Mouse (Mus musculus) kidney, postnatal 0 days (tissue): ENCODE measurements around the gene Ppp2r5e. TPM values are rescaled to one million over a fixed set of nuclear protein-coding genes. Genes with fewer than 3 reads are reported as not detected.

Source experiments
- ATAC-seq: fragments of 200-750 bp; cut with Nextera tagmentation; replicated peaks from 2 replicates; pipeline ENCODE4 v1.8.0; 2017; ENCODE audit warnings: low read depth, moderate number of reproducible peaks, moderate TSS enrichment, moderate library complexity; ENCODE audit not compliant: low FRiP score
- DNase-seq: peaks from one replicate; pipeline ENCODE4 v3.0.0-alpha.2; 2016; ENCODE audit warnings: low spot score
- H3K27ac ChIP-seq: fragments of 300-500 bp; sonication (generic); 2 replicates; pipeline ENCODE4 v1.5.1; 2014; ENCODE audit warnings: mild to moderate bottlenecking
- H3K27me3 ChIP-seq: fragments of 300-500 bp; sonication (generic); 2 replicates; pipeline ENCODE4 v1.6.1; 2014; ENCODE audit warnings: low read length, mixed read lengths; ENCODE audit not compliant: insufficient read depth
- H3K36me3 ChIP-seq: fragments of 300-500 bp; sonication (generic); 2 replicates; pipeline ENCODE4 v1.6.1; 2014; ENCODE audit warnings: low read length, mixed read lengths; ENCODE audit not compliant: insufficient read depth
- H3K4me1 ChIP-seq: fragments of 300-500 bp; sonication (generic); replicated peaks from 2 replicates; pipeline ENCODE4 v1.6.1; 2014; ENCODE audit warnings: antibody characterized with exemption, low read length, mixed read lengths; ENCODE audit not compliant: insufficient read depth
- H3K4me2 ChIP-seq: fragments of 300-500 bp; sonication (generic); 2 replicates; pipeline ENCODE4 v1.6.1; 2014; ENCODE audit warnings: mild to moderate bottlenecking, low read length, moderate library complexity, mixed read lengths
- H3K4me3 ChIP-seq: fragments of 300-500 bp; sonication (generic); replicated peaks from 2 replicates; pipeline ENCODE4 v1.5.1; 2014; ENCODE audit warnings: low read depth, low read length
- H3K9ac ChIP-seq: fragments of 300-500 bp; sonication (generic); 2 replicates; pipeline ENCODE4 v1.6.1; 2014; ENCODE audit warnings: low read depth, low read length
- H3K9me3 ChIP-seq: fragments of 300-500 bp; sonication (generic); replicated peaks from 2 replicates; pipeline ENCODE4 v1.6.1; 2016; ENCODE audit warnings: low read length, inconsistent platforms, mixed read lengths
- CTCF ChIP-seq: IDR thresholded peaks from 2 replicates; pipeline ENCODE4 v1.5.1; 2016; ENCODE audit warnings: antibody characterized with exemption, low read depth, mild to moderate bottlenecking, moderate library complexity
- WGBS: fragments of 180-500 bp; shearing (Covaris S2); extraction: QIAGEN DNeasy Blood & Tissue Kit; methylation state at CpG from one replicate; pipeline ENCODE4 v1.1.7; 2014; 5-methylcytosine and 5-hydroxymethylcytosine counted together
- polyA plus RNA-seq: library from polyadenylated mRNA; unstranded; fragments of >200 nt; fragmentation: Nextera tagmentation; extraction: Ambion mirVana; gene quantifications from 2 replicates; pipeline ENCODE4 v1.2.1, GENCODE M21; 2015

The Ppp2r5e gene
- polyA plus RNA-seq, 1 experiment from 2014 or later: 16.0 TPM

DNA sequence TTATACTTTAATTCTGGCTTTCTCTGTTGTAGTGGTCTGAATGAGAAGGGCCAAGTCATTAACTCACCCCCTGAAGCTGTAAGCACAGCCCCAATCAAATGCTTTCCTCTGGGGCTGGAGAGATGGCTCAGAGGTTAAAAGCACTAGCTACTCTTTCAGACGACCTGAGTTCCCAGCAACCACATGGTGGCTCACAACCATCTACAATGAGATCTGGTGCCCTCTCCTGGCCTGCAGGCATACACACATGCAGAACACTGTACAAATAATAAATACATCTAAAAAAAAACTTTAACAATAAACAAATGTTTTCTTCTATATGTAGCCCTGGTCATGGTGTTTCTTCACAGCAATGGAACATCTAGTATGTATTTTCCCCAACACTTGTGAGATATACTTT is 33.6 kb upstream of the Ppp2r5e start:
- no peak overlapping the region for H3K9ac ChIP-seq
- peak; percentile 40 for TF ChIP-seq CTCF
- WGBS: 63% methylated on average over 1 of the region's 1 CpGs

DNA sequence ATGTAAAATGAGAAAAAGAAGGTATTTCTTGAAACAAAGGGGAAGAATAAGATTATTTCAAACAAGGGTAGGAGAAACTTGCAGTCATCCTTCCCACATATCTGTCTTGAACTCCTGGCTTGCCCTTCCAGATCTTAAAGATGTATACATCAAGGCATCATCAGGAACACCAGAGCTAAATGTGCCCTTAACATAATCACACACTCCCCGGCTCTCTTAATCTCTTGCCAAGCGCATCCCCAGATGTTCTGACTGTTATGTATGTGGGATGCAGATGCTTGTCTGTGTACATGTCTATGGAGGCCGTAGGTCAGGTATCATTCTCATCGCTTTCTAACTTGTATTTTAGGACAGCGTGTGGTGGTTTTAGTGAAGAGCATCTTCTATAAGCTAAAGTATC is 27.2 kb upstream of the Ppp2r5e start:
- 92% methylated on average over 5 of the region's 5 CpGs for WGBS
- H3K9me3 ChIP-seq: no peaks in the 10 kb centered on the region
- H3K36me3 ChIP-seq: no peaks in the 10 kb centered on the region
- no peak for ATAC-seq
- H3K4me3 ChIP-seq: no peak overlapping the region
- H3K27ac ChIP-seq: no peak overlapping the region
- H3K9ac ChIP-seq: no peak overlapping the region
- no peaks in the 10 kb centered on the region for H3K4me1 ChIP-seq
- H3K4me2 ChIP-seq: no peak overlapping the region
- H3K27me3 ChIP-seq: no peaks in the 10 kb centered on the region
- DNase-seq: no peak
- TF ChIP-seq CTCF: no peak

More for the DNA sequence above, 33.6 kb upstream of the Ppp2r5e start:
- H3K36me3 ChIP-seq: no peaks in the 10 kb centered on the region
- no peaks in the 10 kb centered on the region for H3K9me3 ChIP-seq
- H3K27me3 ChIP-seq: no peaks in the 10 kb centered on the region
- DNase-seq (no peak), ATAC-seq (no peak)
- H3K4me1 ChIP-seq: no peaks in the 10 kb centered on the region
- H3K27ac ChIP-seq: no peak overlapping the region
- no peak overlapping the region for H3K4me3 ChIP-seq
- H3K4me2 ChIP-seq: no peak overlapping the region

DNA sequence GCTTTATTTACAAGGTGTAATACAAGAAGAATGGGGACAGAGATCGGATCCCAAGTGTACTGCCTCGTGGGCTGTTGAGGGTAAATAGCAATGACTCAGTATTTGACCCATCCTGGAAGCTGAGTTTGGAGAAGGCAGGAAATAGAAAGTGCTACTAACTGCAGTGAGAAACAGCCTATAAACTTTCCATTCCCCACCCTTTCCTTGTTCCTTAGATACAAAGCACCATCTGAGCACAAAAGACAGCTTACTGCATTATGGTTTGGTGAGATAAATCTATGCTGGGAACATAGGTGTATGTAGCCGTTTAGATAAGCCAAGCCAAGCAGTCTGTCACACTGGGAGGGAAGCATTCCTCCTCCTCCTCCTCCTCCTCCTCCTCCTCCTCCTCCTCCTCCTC is 26.8 kb upstream of the Ppp2r5e start:
- Histone ChIP-seq H3K27me3 (no peaks in the 10 kb centered on the region), H3K36me3 (no peaks in the 10 kb centered on the region), H3K9ac (no peak overlapping the region), H3K9me3 (no peaks in the 10 kb centered on the region), H3K4me2 (no peak overlapping the region), H3K4me3 (no peak overlapping the region), H3K4me1 (no peaks in the 10 kb centered on the region), H3K27ac (no peak overlapping the region)
- no peak for DNase-seq
- no peak for TF ChIP-seq CTCF
- no peak for ATAC-seq
- 58% methylated on average over 3 of the region's 3 CpGs for WGBS

DNA sequence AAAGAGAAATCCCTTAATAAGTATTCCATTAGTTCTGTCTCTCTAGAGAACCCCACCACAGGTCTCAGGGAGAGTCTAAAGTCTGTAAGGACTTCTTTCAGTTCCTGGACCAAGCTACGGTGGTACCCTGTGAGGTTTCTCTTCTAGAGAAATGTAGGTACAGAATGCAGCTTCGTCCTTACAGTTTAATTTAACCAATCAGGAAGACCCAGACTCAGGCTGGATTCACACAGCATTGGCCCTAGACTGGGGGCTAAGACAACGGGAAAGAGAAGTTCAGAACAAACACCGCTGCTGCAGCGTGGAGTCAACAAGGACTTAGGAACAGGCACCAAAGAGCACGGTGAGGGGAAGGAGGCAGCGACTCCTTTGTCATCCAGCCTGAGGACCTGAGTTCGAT is 20.8 kb upstream of the Ppp2r5e start:
- no peak for ATAC-seq
- WGBS: 68% methylated on average over 8 of the region's 8 CpGs
- no peak overlapping the region for H3K4me3 ChIP-seq
- H3K27me3 ChIP-seq: no peaks in the 10 kb centered on the region
- no peak overlapping the region for H3K4me2 ChIP-seq
- no peak for DNase-seq
- H3K27ac ChIP-seq: no peak overlapping the region
- H3K9ac ChIP-seq: no peak overlapping the region
- no peaks in the 10 kb centered on the region for H3K4me1 ChIP-seq
- no peaks in the 10 kb centered on the region for H3K9me3 ChIP-seq
- no peak for TF ChIP-seq CTCF
- no peaks in the 10 kb centered on the region for H3K36me3 ChIP-seq

DNA sequence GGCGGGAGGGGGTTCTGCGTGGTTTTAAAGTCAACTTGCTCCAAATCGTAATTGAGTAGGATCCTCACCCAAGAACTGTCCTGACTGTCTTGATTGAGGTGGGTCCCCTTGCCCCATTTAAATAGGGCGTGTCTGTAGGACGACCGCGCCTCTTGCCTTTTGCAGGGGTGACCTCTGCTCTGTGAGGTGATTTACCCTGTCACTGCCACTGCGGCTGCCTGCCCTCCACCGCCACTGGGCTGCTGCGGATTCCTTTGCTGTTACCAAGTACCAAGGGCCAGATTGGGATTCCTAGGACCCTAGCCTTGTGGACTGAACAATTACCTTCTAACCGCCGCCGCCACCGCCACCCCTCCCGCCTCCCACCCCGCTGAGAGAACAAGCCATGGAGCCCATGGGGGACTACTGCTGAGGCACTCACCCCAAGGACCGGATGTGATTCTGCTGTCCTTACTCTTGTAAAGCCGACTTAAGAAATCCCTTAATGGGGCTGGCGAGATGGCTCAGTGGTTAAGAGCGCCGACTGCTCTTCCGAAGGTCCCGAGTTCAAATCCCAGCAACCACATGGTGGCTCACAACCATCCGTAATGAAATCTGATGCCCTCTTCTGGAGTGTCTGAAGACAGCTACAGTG is 20.2 kb upstream of the Ppp2r5e start:
- Histone ChIP-seq H3K9ac (peak overlapping the region; percentile 31; the same call in 1 of the 2 replicates), H3K36me3 (no peaks in the 10 kb centered on the region), H3K9me3 (no peaks in the 10 kb centered on the region), H3K4me1 (no peaks in the 10 kb centered on the region), H3K27me3 (no peaks in the 10 kb centered on the region), H3K27ac (no peak overlapping the region), H3K4me3 (peak overlapping the region; percentile 26), H3K4me2 (peak overlapping the region; percentile 55)
- 8% methylated on average over 23 of the region's 24 CpGs for WGBS
- ATAC-seq: peak; percentile 61
- no peak for TF ChIP-seq CTCF
- peak; percentile 40 for DNase-seq

DNA sequence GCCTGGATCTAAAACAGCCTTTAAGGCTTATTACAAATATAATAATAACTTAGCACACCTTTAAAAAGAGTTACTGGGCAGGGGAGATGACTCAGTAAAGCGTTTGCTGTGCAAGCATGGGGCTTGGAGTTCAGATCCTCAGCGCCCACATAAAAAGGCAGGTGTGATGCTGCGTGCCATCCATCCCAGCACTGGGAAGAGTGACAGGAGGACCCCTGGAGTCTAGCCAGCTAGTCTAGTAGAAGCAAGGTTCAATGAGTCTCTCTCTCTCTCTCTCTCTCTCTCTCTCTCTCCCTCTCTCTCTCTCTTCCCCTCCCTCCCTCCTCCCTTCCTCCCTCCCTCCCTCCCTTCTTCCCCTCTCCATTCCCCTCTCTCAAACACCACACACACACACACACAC is 19.5 kb upstream of the Ppp2r5e start:
- Histone ChIP-seq H3K4me1 (no peaks in the 10 kb centered on the region), H3K9me3 (no peaks in the 10 kb centered on the region), H3K27ac (no peak overlapping the region), H3K36me3 (no peaks in the 10 kb centered on the region), H3K9ac (no peak overlapping the region), H3K4me3 (no peak overlapping the region), H3K27me3 (no peaks in the 10 kb centered on the region), H3K4me2 (no peak overlapping the region)
- DNase-seq (no peak), ATAC-seq (no peak)
- 60% methylated on average over 3 of the region's 3 CpGs for WGBS
- TF ChIP-seq CTCF: no peak

DNA sequence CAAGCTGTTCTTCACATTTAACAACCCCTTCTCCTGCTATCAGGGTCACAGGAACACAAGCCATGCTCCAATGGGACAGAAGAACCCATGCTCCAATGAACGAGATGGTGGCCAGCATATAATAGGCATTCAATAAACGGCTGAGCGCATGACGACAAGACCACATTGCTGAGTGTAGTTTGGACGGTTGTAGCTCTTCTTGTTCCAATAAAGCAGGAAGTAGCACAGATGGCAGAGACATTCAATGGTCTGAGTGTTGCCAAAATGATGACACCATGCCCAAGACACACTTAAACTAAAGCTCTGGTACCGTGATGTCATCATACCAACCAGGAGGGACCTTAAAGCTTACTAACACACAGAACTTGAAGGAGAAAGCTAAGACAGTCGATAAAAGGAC is 16.7 kb upstream of the Ppp2r5e start:
- H3K4me2 ChIP-seq: no peak overlapping the region
- H3K27ac ChIP-seq: no peak overlapping the region
- H3K4me1 ChIP-seq: no peaks in the 10 kb centered on the region
- H3K27me3 ChIP-seq: no peaks in the 10 kb centered on the region
- no peak for ATAC-seq
- 74% methylated on average over 7 of the region's 7 CpGs for WGBS
- DNase-seq: no peak
- H3K9me3 ChIP-seq: no peaks in the 10 kb centered on the region
- TF ChIP-seq CTCF: no peak
- no peak overlapping the region for H3K9ac ChIP-seq
- no peaks in the 10 kb centered on the region for H3K36me3 ChIP-seq
- H3K4me3 ChIP-seq: no peak overlapping the region
